Mouse (Mus musculus) hindbrain, embryonic 12.5 days (tissue): ENCODE measurements around the gene Klhdc8b. TPM values are rescaled to one million over a fixed set of nuclear protein-coding genes. Genes with fewer than 3 reads are reported as not detected.

Source experiments
- ATAC-seq: fragments of 200-750 bp; cut with Nextera tagmentation; 2 replicates; pipeline ENCODE4 v1.8.0; 2017; ENCODE audit warnings: moderate TSS enrichment; ENCODE audit not compliant: low FRiP score
- H3K27ac ChIP-seq: fragments of 300-500 bp; sonication (generic); 2 replicates; pipeline ENCODE4 v1.5.1; 2016; ENCODE audit warnings: mild to moderate bottlenecking
- H3K27me3 ChIP-seq: fragments of 300-500 bp; sonication (generic); 2 replicates; pipeline ENCODE4 v1.6.1; 2016; ENCODE audit warnings: mild to moderate bottlenecking
- H3K36me3 ChIP-seq: fragments of 300-500 bp; sonication (generic); 2 replicates; pipeline ENCODE4 v1.6.1; 2016; ENCODE audit warnings: mild to moderate bottlenecking
- H3K4me1 ChIP-seq: fragments of 300-500 bp; sonication (generic); 2 replicates; pipeline ENCODE4 v1.6.1; 2016
- H3K4me2 ChIP-seq: fragments of 300-500 bp; sonication (generic); replicated peaks from 2 replicates; pipeline ENCODE4 v1.6.1; 2016; ENCODE audit warnings: mild to moderate bottlenecking
- H3K4me3 ChIP-seq: fragments of 300-500 bp; sonication (generic); 2 replicates; pipeline ENCODE4 v1.5.1; 2016; ENCODE audit warnings: mild to moderate bottlenecking
- H3K9ac ChIP-seq: fragments of 300-500 bp; sonication (generic); 2 replicates; pipeline ENCODE4 v1.6.1; 2016; ENCODE audit warnings: mild to moderate bottlenecking, moderate library complexity
- H3K9me3 ChIP-seq: fragments of 300-500 bp; sonication (generic); replicated peaks from 2 replicates; pipeline ENCODE4 v1.6.1; 2016; ENCODE audit warnings: mild to moderate bottlenecking
- WGBS: fragments of 180-500 bp; shearing (Covaris S2); methylation state at CpG from one replicate; pipeline ENCODE4 v1.1.7; 2016; 5-methylcytosine and 5-hydroxymethylcytosine counted together
- polyA plus RNA-seq: library from polyadenylated mRNA; unstranded; fragments of >200 nt; fragmentation: Nextera tagmentation; extraction: Ambion mirVana; gene quantifications from 2 replicates; pipeline ENCODE4 v1.2.1, GENCODE M21; 2016

Gene Klhdc8b
- polyA plus RNA-seq, 1 experiment from 2014 or later, result 57.7 TPM

DNA sequence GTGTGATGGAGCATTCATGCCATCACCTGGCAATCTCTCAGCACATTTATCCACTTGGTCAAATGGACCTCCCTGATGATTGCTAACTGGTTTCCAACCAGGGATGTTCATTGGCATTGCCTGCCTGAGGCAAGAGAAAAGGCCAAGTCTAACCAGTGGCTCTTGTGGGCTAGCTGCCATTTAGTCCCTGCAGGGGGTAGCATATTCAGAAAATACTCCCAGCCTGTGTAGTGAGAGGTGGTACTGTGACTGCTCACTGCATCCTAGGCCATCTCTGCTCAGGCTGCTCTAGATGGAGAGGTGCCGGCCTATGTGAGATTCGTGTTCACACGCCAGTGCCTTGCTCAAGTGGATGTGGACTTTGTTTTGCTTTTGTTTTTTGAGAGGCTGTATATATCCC is 63.1 kb downstream of the Klhdc8b start:
- Histone ChIP-seq H3K27ac (no peak overlapping the region), H3K27me3 (no peaks in the 10 kb centered on the region), H3K4me1 (peaks cover 4% of the 10 kb centered on the region; the same call in 1 of the 2 replicates), H3K9me3 (no peaks in the 10 kb centered on the region), H3K9ac (no peak overlapping the region), H3K36me3 (peaks cover 6% of the 10 kb centered on the region), H3K4me3 (no peak overlapping the region), H3K4me2 (no peak overlapping the region)
- WGBS, result 90% methylated on average over 3 of the region's 3 CpGs
- no peak for ATAC-seq

Other genes with a start within 250 kb of the Klhdc8b start
- gene Dag1, start 197.6 kb downstream of the Klhdc8b start, polyA plus RNA-seq, result 74.7 and 80.4 TPM in 2 replicates
- gene Nicn1, start 171.2 kb downstream of the Klhdc8b start, polyA plus RNA-seq, result 79.1 and 81.7 TPM in 2 replicates
- gene Amt, start 164.7 kb downstream of the Klhdc8b start, polyA plus RNA-seq, result 22.1 and 25.9 TPM in 2 replicates
- 332 and 340 TPM in 2 replicates for gene Rhoa, start 155.5 kb downstream of the Klhdc8b start, polyA plus RNA-seq
- 43.0 and 44.2 TPM in 2 replicates for gene Tcta, start 155.4 kb downstream of the Klhdc8b start, polyA plus RNA-seq
- gene Gpx1, start 122.7 kb downstream of the Klhdc8b start, polyA plus RNA-seq, result 647 and 730 TPM in 2 replicates
- gene Usp4, start 113.7 kb downstream of the Klhdc8b start, polyA plus RNA-seq, result 133 and 137 TPM in 2 replicates
- gene 1700102P08Rik, start 68.8 kb downstream of the Klhdc8b start, polyA plus RNA-seq, result 1.7 and 2.5 TPM in 2 replicates
- gene Ccdc36, start 33.1 kb downstream of the Klhdc8b start, polyA plus RNA-seq, result 1.2 and 1.3 TPM in 2 replicates
- not detected in 2 replicates for gene BC048562, start 25.1 kb downstream of the Klhdc8b start, polyA plus RNA-seq
- gene Ccdc71, start 1.1 kb downstream of the Klhdc8b start, polyA plus RNA-seq, result 47.2 and 49.7 TPM in 2 replicates
- 44.1 and 44.8 TPM in 2 replicates for gene Lamb2, start 18.2 kb upstream of the Klhdc8b start, polyA plus RNA-seq
- gene Usp19, start 29.0 kb upstream of the Klhdc8b start, polyA plus RNA-seq, result 107 and 112 TPM in 2 replicates
- 82.9 and 94.0 TPM in 2 replicates for gene Qars, start 46.1 kb upstream of the Klhdc8b start, polyA plus RNA-seq
- 162 and 171 TPM in 2 replicates for gene Qrich1, start 55.2 kb upstream of the Klhdc8b start, polyA plus RNA-seq
- 128 and 131 TPM in 2 replicates for gene Impdh2, start 98.7 kb upstream of the Klhdc8b start, polyA plus RNA-seq
- 53.4 and 57.0 TPM in 2 replicates for gene Ndufaf3, start 105.9 kb upstream of the Klhdc8b start, polyA plus RNA-seq
- gene Dalrd3, start 108.3 kb upstream of the Klhdc8b start, polyA plus RNA-seq, result 232 and 248 TPM in 2 replicates
- gene Wdr6, start 117.2 kb upstream of the Klhdc8b start, polyA plus RNA-seq, result 290 and 293 TPM in 2 replicates
- gene P4htm, start 136.1 kb upstream of the Klhdc8b start, polyA plus RNA-seq, result 19.0 and 19.9 TPM in 2 replicates
- 50.4 and 54.8 TPM in 2 replicates for gene Arih2, start 187.8 kb upstream of the Klhdc8b start, polyA plus RNA-seq
- 40.0 and 41.4 TPM in 2 replicates for gene Slc25a20, start 200.5 kb upstream of the Klhdc8b start, polyA plus RNA-seq
- 59.3 and 63.8 TPM in 2 replicates for gene Prkar2a, start 227.7 kb upstream of the Klhdc8b start, polyA plus RNA-seq